Mouse (Mus musculus): Measurements from ENCODE around the gene Rasl12. TPM values are rescaled to one million over a fixed set of nuclear protein-coding genes. Genes with fewer than 3 reads are reported as not detected.

Gene Rasl12
- total RNA-seq, 2 experiments from 2014 or later: 5.6 to 6.4 TPM

GRCm38 (mm10) chr9:65435671-65436301 lies 37.5 kb downstream of the Rasl12 start, which contains the start of gene Mtfmt:
TSS of gene Mtfmt (plus strand) at chr9:65435782.
- peak; percentile 94 to 97 for DNase-seq

- no peak for DNase-seq
Measured at GRCm38 (mm10) chr9:65444692-65445091, 46.4 kb downstream of the Rasl12 start.

- no peak for DNase-seq
Measured at GRCm38 (mm10) chr9:65447951-65448350, 49.6 kb downstream of the Rasl12 start.

GRCm38 (mm10) chr9:65458975-65459374 lies 60.7 kb downstream of the Rasl12 start:
- no peak for DNase-seq

GRCm38 (mm10) chr9:65460198-65460597 lies 61.9 kb downstream of the Rasl12 start:
- DNase-seq: peak in 1 of 2 experiments; percentile 12

- peak; percentile 97 to 98 for DNase-seq
Measured at GRCm38 (mm10) chr9:65460732-65461442, 62.6 kb downstream of the Rasl12 start, which contains the start of gene Spg21. TSS of gene Spg21 (plus strand) at chr9:65460947.

GRCm38 (mm10) chr9:65462544-65462943 lies 64.2 kb downstream of the Rasl12 start:
- no peak for DNase-seq

GRCm38 (mm10) chr9:65464161-65464560 lies 65.9 kb downstream of the Rasl12 start:
- DNase-seq: peak; percentile 34 to 52

Other genes with a start within 250 kb of the Rasl12 start
- gene Parp16, start 203.2 kb upstream of the Rasl12 start, total RNA-seq (2021): 1 to 10 TPM; 2.3 to 2.9 TPM
- gene Cilp, start 133.3 kb upstream of the Rasl12 start, total RNA-seq (2021): 1 to 10 TPM; 2.8 to 3.3 TPM
- 100 to 1,000 TPM; 117 to 125 TPM for gene Clpx, start 104.2 kb upstream of the Rasl12 start, total RNA-seq (2021)
- 10 to 100 TPM; 14.4 to 18.4 TPM for gene Pdcd7, start 52.4 kb upstream of the Rasl12 start, total RNA-seq (2021)
- gene Ubap1l, start 37.5 kb upstream of the Rasl12 start, total RNA-seq (2021): not detected
- 1 to 10 TPM; 1.5 to 1.6 TPM for gene Kbtbd13, start 6.9 kb upstream of the Rasl12 start, total RNA-seq (2021)
- not detected for gene Slc51b, start 24.4 kb downstream of the Rasl12 start, total RNA-seq (2021)
- 1 to 10 TPM; 6.3 to 6.9 TPM for gene Mtfmt, start 37.3 kb downstream of the Rasl12 start, total RNA-seq (2021)
- 10 to 100 TPM; 16.0 to 22.0 TPM for gene Spg21, start 62.4 kb downstream of the Rasl12 start, total RNA-seq (2021)
- gene Ankdd1a, start 121.7 kb downstream of the Rasl12 start, total RNA-seq (2021): not detected
- gene Plekho2, start 181.5 kb downstream of the Rasl12 start, total RNA-seq (2021): 1 to 10 TPM; 8.8 to 9.3 TPM
- gene Pif1, start 188.7 kb downstream of the Rasl12 start, total RNA-seq (2021): not detected
- gene Rbpms2, start 231.1 kb downstream of the Rasl12 start, total RNA-seq (2021): 10 to 100 TPM; 29.7 to 30.8 TPM